Mouse (Mus musculus) liver, embryonic 11.5 days (tissue): Measurements from ENCODE around the gene Khnyn. TPM values are rescaled to one million over a fixed set of nuclear protein-coding genes. Genes with fewer than 3 reads are reported as not detected.

Experiments
- ATAC-seq: fragments of 200-750 bp; cut with Nextera tagmentation; replicated peaks from 2 replicates; pipeline ENCODE4 v1.8.0; 2017; ENCODE audit warnings: moderate number of reproducible peaks, mild to moderate bottlenecking, moderate TSS enrichment, moderate library complexity; ENCODE audit not compliant: low FRiP score
- DNase-seq: peaks from one replicate; pipeline ENCODE4 v3.0.0-alpha.2; 2017; ENCODE audit warnings: low spot score
- H3K27ac ChIP-seq: fragments of 300-500 bp; sonication (generic); 2 replicates; pipeline ENCODE4 v1.5.1; 2014; ENCODE audit warnings: mild to moderate bottlenecking, low read depth, low read length, control low read depth
- H3K27me3 ChIP-seq: fragments of 300-500 bp; sonication (generic); replicated peaks from 2 replicates; pipeline ENCODE4 v1.6.1; 2014; ENCODE audit warnings: low read length, mixed read lengths; ENCODE audit not compliant: control insufficient read depth, insufficient read depth
- H3K36me3 ChIP-seq: fragments of 300-500 bp; sonication (generic); 2 replicates; pipeline ENCODE4 v1.6.1; 2014; ENCODE audit warnings: mild to moderate bottlenecking, low read length, moderate library complexity, mixed read lengths; ENCODE audit not compliant: control insufficient read depth, insufficient read depth
- H3K4me1 ChIP-seq: fragments of 300-500 bp; sonication (generic); replicated peaks from 2 replicates; pipeline ENCODE4 v1.6.1; 2014; ENCODE audit warnings: low read length, mixed read lengths; ENCODE audit not compliant: control insufficient read depth, insufficient read depth
- H3K4me2 ChIP-seq: fragments of 300-500 bp; sonication (generic); 2 replicates; pipeline ENCODE4 v1.6.1; 2014; ENCODE audit warnings: mild to moderate bottlenecking, control low read depth, moderate library complexity
- H3K4me3 ChIP-seq: fragments of 300-500 bp; sonication (generic); 2 replicates; pipeline ENCODE4 v1.5.1; 2014; ENCODE audit warnings: low read depth, low read length, control low read depth
- H3K9ac ChIP-seq: fragments of 300-500 bp; sonication (generic); 2 replicates; pipeline ENCODE4 v1.6.1; 2014; ENCODE audit warnings: low read depth, low read length, control low read depth
- H3K9me3 ChIP-seq: fragments of 300-500 bp; sonication (generic); 2 replicates; pipeline ENCODE4 v1.6.1; 2016; ENCODE audit warnings: low read length, inconsistent platforms, mixed read lengths; ENCODE audit not compliant: control insufficient read depth
- WGBS: fragments of 180-500 bp; shearing (Covaris S2); extraction: QIAGEN DNeasy Blood & Tissue Kit; methylation state at CpG from one replicate; pipeline ENCODE4 v1.1.7; 2014; 5-methylcytosine and 5-hydroxymethylcytosine counted together
- polyA plus RNA-seq: library from polyadenylated mRNA; unstranded; fragments of >200 nt; fragmentation: Nextera tagmentation; extraction: Ambion mirVana; gene quantifications from 2 replicates; pipeline ENCODE4 v1.2.1, GENCODE M21; 2014

Gene Khnyn
- polyA plus RNA-seq, 1 experiment from 2014 or later, result 12.6 TPM

DNA sequence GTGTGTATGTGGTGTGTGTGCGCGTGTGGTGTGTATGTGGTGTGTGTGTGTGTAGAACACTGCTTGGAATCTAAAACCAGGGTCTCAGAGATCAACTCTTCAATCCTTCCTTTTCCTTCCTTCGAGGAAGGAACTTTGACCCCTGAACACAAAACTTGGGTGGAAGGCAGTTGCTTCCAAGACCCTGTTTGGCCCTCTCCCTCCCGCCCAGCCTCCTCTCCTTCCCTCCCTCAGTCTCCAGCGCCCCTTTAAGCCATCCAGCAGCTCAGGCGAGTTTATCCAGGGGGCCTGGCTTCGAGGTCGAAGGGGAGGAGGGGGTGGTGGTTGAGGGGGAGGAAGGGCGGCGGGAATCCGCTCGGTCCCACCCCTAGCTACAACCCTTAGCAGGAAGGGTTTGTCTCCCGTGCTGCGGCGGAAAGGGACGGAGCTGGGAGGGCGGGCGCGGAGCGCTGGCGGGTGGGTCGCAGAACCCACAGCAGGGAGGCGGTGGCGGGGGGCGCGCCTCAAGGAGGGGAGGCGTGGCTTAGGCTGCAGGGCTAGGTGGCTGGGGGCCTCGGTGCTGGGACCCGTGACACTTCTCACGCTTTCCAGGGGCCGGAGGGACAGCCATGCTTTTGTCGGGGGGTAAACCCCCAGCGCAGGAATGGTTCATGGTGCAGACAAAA is 31.0 kb upstream of the Khnyn start, which contains the start of gene Nynrin:
Gene Nynrin (plus strand): TSS at position 390 of the 665 bp plus-strand sequence.
- Histone ChIP-seq H3K27me3 (no peaks in the 10 kb centered on the region; the same call in 1 of the 2 replicates), H3K4me2 (peak within 1 kb of the TSS; percentile 87), H3K27ac (peak within 1 kb of the TSS; percentile 91), H3K36me3 (no peaks in the 10 kb centered on the region), H3K9me3 (no peaks in the 10 kb centered on the region), H3K4me1 (peaks cover 47% of the 10 kb centered on the region), H3K4me3 (peak within 1 kb of the TSS; percentile 63), H3K9ac (peak within 1 kb of the TSS; percentile 74)
- WGBS, result 4% methylated on average over 32 of the region's 33 CpGs
- peak; percentile 77 for ATAC-seq
- DNase-seq, result peak; percentile 80

DNA sequence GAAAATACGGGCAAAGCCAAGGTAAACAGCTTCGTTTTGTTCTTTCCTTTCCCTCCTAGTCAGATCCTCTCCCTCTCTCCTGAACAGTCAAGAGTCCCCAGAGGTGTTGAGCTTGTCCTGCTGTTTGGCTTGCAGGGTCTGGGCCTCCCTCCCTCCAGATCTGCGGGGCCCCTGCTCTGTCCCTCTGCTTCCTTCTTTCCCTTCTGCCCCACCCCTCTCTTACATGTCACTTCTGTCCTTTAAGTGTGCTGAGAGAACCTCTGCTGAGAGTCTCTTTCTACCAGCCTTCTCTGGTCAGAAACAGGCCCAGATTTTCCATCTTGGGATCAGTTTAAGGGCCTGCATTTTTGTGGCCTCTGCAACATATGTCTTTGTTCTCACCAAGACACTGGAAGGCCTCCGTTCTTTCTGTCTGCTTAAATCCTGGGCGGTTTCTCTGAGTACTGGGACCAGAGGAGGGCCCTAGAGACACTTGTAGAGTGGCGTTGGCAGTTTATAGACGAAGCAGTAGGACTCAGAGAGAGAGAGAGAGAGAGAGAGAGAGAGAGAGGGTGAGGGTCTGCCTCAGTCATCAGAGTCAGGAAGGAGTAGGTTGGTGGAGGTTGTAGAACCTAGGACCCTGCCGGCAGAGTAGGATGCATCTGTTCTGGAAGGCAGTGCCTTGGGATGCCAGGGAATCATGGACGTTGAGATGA is 30.2 kb upstream of the Khnyn start:
- DNase-seq, result no peak
- H3K27me3 ChIP-seq, result no peaks in the 10 kb centered on the region; the same call in 1 of the 2 replicates
- peak overlapping the region; percentile 63 for H3K4me3 ChIP-seq
- H3K4me1 ChIP-seq, result peaks cover 47% of the 10 kb centered on the region
- H3K9ac ChIP-seq, result peak overlapping the region; percentile 74
- H3K4me2 ChIP-seq, result peak overlapping the region; percentile 87
- H3K9me3 ChIP-seq, result no peaks in the 10 kb centered on the region
- H3K36me3 ChIP-seq, result no peaks in the 10 kb centered on the region
- H3K27ac ChIP-seq, result peak overlapping the region; percentile 91
- ATAC-seq, result no peak
- WGBS, result 5% methylated on average over 9 of the region's 9 CpGs

DNA sequence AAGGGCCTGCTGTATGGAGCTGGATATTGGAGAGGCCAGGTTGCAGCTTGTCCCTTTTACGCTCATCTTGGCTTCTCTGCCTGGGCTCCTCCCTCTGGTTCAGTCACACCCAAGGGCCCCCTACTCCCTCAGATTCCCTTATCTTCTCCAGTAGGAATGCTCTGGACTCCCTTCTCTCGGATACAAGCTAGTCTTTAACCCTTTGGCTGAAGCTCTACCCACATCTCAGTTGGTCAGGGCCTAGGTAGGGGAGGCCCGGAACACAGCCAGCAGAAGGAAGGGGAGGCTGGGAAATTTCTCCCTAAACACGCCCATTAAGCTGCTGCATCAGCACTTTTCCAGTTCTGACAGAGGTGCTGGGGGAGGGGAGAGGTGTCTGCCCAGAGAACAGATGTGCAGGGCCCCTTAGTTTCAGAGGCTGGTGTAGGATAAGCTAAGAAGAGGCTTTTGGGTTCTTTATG is 29.6 kb upstream of the Khnyn start:
- peak; percentile 43 for DNase-seq

GRCm38 (mm10) chr14:55857588-55857987 is 27.2 kb upstream of the Khnyn start:
- peak overlapping the region; percentile 31 for H3K4me2 ChIP-seq
- H3K27me3 ChIP-seq, result no peaks in the 10 kb centered on the region
- H3K36me3 ChIP-seq, result no peaks in the 10 kb centered on the region
- H3K4me3 ChIP-seq, result no peak overlapping the region
- no peak for ATAC-seq
- peaks cover 55% of the 10 kb centered on the region for H3K4me1 ChIP-seq
- no peaks in the 10 kb centered on the region for H3K9me3 ChIP-seq
- H3K27ac ChIP-seq, result no peak overlapping the region
- no peak overlapping the region for H3K9ac ChIP-seq
- 49% methylated on average over 4 of the region's 4 CpGs for WGBS
- DNase-seq, result no peak

More for the DNA sequence above, 29.6 kb upstream of the Khnyn start:
- H3K4me1 ChIP-seq, result peaks cover 47% of the 10 kb centered on the region
- H3K9me3 ChIP-seq, result no peaks in the 10 kb centered on the region
- H3K36me3 ChIP-seq, result no peaks in the 10 kb centered on the region
- H3K27me3 ChIP-seq, result no peaks in the 10 kb centered on the region; the same call in 1 of the 2 replicates
- H3K27ac ChIP-seq, result peak overlapping the region; percentile 91
- 7% methylated on average over 4 of the region's 4 CpGs for WGBS
- H3K4me2 ChIP-seq, result peak overlapping the region; percentile 87
- H3K4me3 ChIP-seq, result peak overlapping the region; percentile 63
- peak overlapping the region; percentile 74 for H3K9ac ChIP-seq
- peak; percentile 36 for ATAC-seq

DNA sequence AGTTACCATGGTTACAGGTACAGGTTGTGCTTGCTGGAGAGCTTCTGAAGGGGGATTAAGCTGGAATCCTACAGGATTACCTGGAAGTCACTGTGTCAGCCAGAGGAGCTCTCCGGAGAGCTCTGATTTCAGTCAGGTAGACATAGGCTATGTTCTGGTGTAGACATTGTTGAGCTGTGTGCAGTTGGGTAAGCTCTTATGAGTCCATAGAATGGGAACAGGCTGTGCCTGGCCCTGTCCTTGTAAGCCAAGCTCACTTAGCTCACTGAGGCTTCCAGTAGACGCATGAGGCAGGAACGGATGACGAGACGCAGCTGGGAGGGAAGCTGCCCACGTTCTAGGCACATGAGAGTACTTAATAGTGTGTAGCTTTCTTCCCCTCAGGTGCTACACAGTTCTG is 22.6 kb upstream of the Khnyn start:
- peaks cover 13% of the 10 kb centered on the region; the same call in 1 of the 2 replicates for H3K36me3 ChIP-seq
- H3K4me1 ChIP-seq, result peaks cover 20% of the 10 kb centered on the region
- no peak overlapping the region for H3K4me3 ChIP-seq
- DNase-seq (no peak), ATAC-seq (no peak)
- no peaks in the 10 kb centered on the region for H3K27me3 ChIP-seq
- WGBS, result 87% methylated on average over 6 of the region's 6 CpGs
- H3K4me2 ChIP-seq, result no peak overlapping the region
- no peak overlapping the region for H3K27ac ChIP-seq
- no peaks in the 10 kb centered on the region for H3K9me3 ChIP-seq
- no peak overlapping the region for H3K9ac ChIP-seq

GRCm38 (mm10) chr14:55862970-55863369 is 21.8 kb upstream of the Khnyn start:
- H3K4me1 ChIP-seq, result peaks cover 16% of the 10 kb centered on the region
- H3K9ac ChIP-seq, result no peak overlapping the region
- H3K4me2 ChIP-seq, result no peak overlapping the region
- H3K27ac ChIP-seq, result no peak overlapping the region
- no peak for ATAC-seq
- DNase-seq, result no peak
- 90% methylated on average over 10 of the region's 10 CpGs for WGBS
- no peaks in the 10 kb centered on the region for H3K27me3 ChIP-seq
- peaks cover 16% of the 10 kb centered on the region; the same call in 1 of the 2 replicates for H3K36me3 ChIP-seq
- no peaks in the 10 kb centered on the region for H3K9me3 ChIP-seq
- H3K4me3 ChIP-seq, result no peak overlapping the region

DNA sequence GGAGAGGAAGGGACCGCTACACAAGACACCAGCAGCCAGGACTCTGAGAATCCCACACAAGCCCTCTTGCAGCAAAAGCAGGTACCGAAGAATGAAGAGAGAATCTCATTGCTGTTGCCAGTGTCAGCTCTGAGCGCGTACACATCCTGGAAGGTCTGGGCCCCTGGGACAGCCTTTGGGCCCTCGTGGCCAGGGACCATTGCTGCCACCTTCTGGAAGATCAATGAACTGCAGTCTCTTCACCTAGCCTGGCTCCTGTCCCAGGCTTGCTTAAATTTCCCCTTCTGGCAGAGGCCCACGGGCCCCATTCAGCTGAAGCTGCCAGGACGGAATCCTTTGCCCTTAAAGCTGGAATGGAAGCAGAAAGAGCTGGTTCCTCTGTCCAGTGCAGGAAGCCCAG is 21.0 kb upstream of the Khnyn start:
- H3K4me3 ChIP-seq, result no peak overlapping the region
- no peak overlapping the region for H3K4me2 ChIP-seq
- peak; percentile 40; the same call in 1 of the 2 replicates for ATAC-seq
- no peak overlapping the region for H3K9ac ChIP-seq
- 41% methylated on average over 7 of the region's 7 CpGs for WGBS
- DNase-seq, result peak; percentile 75
- H3K27me3 ChIP-seq, result no peaks in the 10 kb centered on the region
- peaks cover 16% of the 10 kb centered on the region for H3K4me1 ChIP-seq
- H3K27ac ChIP-seq, result no peak overlapping the region
- peaks cover 21% of the 10 kb centered on the region; the same call in 1 of the 2 replicates for H3K36me3 ChIP-seq
- H3K9me3 ChIP-seq, result no peaks in the 10 kb centered on the region

GRCm38 (mm10) chr14:55866962-55867361 is 17.8 kb upstream of the Khnyn start:
- H3K27me3 ChIP-seq, result no peaks in the 10 kb centered on the region
- no peak overlapping the region for H3K4me2 ChIP-seq
- H3K4me1 ChIP-seq, result peaks cover 5% of the 10 kb centered on the region; the same call in 1 of the 2 replicates
- H3K4me3 ChIP-seq, result no peak overlapping the region
- peaks cover 40% of the 10 kb centered on the region for H3K36me3 ChIP-seq
- no peak overlapping the region for H3K9ac ChIP-seq
- ATAC-seq, result no peak
- H3K27ac ChIP-seq, result no peak overlapping the region
- no peak for DNase-seq
- 40% methylated on average over 4 of the region's 4 CpGs for WGBS
- no peaks in the 10 kb centered on the region for H3K9me3 ChIP-seq
